Mouse (Mus musculus): ENCODE results near the gene Senp7. TPM values are rescaled to one million over a fixed set of nuclear protein-coding genes. Genes with fewer than 3 reads are reported as not detected.
"Not testable (repeated sequence)": the region's sequence is repeated elsewhere in the genome, so short reads cannot be mapped to it uniquely, and the experiment has no call there.

The Senp7 gene
- 24.6 and 27.2 TPM in 2 replicates for polyA plus RNA-seq (2015; fragmentation: Nextera tagmentation; extraction: Ambion mirVana)

- H3K27me3 ChIP-seq (ENCODE audit: insufficient read depth, low read length) = not testable (repeated sequence)
- no CpG with 5 or more reads among the region's 4 CpGs for WGBS
Observed at GRCm38 (mm10) chr16:56048038-56048437, at the start of gene Senp7. TSS of gene Senp7 (plus strand) at chr16:56048338.

GRCm38 (mm10) chr16:56006798-56007197 is 41.3 kb upstream of the Senp7 start:
- H3K9ac ChIP-seq (replicated peaks; ENCODE audit: low read length) = no peak overlapping the region
- 91% methylated on average over 11 of the region's 11 CpGs for WGBS

More at GRCm38 (mm10) chr16:56048038-56048437, at the start of gene Senp7:
- H3K27ac ChIP-seq (ENCODE audit: low read length); H3K9me3 ChIP-seq (ENCODE audit: low read length); H3K9ac ChIP-seq (replicated peaks; ENCODE audit: low read length); H3K36me3 ChIP-seq (ENCODE audit: insufficient read depth, low read length); H3K4me2 ChIP-seq (replicated peaks; ENCODE audit: low read depth, low read length); ATAC-seq (ENCODE audit: low FRiP score, low TSS enrichment); H3K4me3 ChIP-seq (ENCODE audit: low read length); H3K4me1 ChIP-seq (ENCODE audit: insufficient read depth, low read length): not testable (repeated sequence)

GRCm38 (mm10) chr16:56008862-56009261 is 39.3 kb upstream of the Senp7 start:
- no peak overlapping the region for H3K4me2 ChIP-seq (replicated peaks; ENCODE audit: low read depth, low read length)
- ATAC-seq (ENCODE audit: low FRiP score, low TSS enrichment) = no peak
- no peaks in the 10 kb centered on the region for H3K4me1 ChIP-seq (ENCODE audit: insufficient read depth, low read length)
- no peak overlapping the region for H3K27ac ChIP-seq (ENCODE audit: low read length)
- WGBS = 93% methylated on average over 1 of the region's 1 CpGs
- no peaks in the 10 kb centered on the region for H3K27me3 ChIP-seq (ENCODE audit: insufficient read depth, low read length)
- peaks cover 25% of the 10 kb centered on the region for H3K36me3 ChIP-seq (ENCODE audit: insufficient read depth, low read length)
- no peaks in the 10 kb centered on the region for H3K9me3 ChIP-seq (ENCODE audit: low read length)
- H3K4me3 ChIP-seq (ENCODE audit: low read length) = no peak overlapping the region
- H3K9ac ChIP-seq (replicated peaks; ENCODE audit: low read length) = no peak overlapping the region

More at GRCm38 (mm10) chr16:56006798-56007197, 41.3 kb upstream of the Senp7 start:
- no peak overlapping the region for H3K4me3 ChIP-seq (ENCODE audit: low read length)
- H3K9me3 ChIP-seq (ENCODE audit: low read length) = no peaks in the 10 kb centered on the region
- ATAC-seq (ENCODE audit: low FRiP score, low TSS enrichment) = no peak
- no peaks in the 10 kb centered on the region for H3K27me3 ChIP-seq (ENCODE audit: insufficient read depth, low read length)
- no peak overlapping the region for H3K4me2 ChIP-seq (replicated peaks; ENCODE audit: low read depth, low read length)
- H3K4me1 ChIP-seq (ENCODE audit: insufficient read depth, low read length) = no peaks in the 10 kb centered on the region
- peaks cover 28% of the 10 kb centered on the region for H3K36me3 ChIP-seq (ENCODE audit: insufficient read depth, low read length)
- H3K27ac ChIP-seq (ENCODE audit: low read length) = no peak overlapping the region

GRCm38 (mm10) chr16:56012789-56013743 is 35.1 kb upstream of the Senp7 start:
- no peak overlapping the region for H3K9ac ChIP-seq (replicated peaks; ENCODE audit: low read length)
- no peaks in the 10 kb centered on the region for H3K9me3 ChIP-seq (ENCODE audit: low read length)
- no peak overlapping the region for H3K27ac ChIP-seq (ENCODE audit: low read length)
- no peak overlapping the region for H3K4me3 ChIP-seq (ENCODE audit: low read length)
- no peaks in the 10 kb centered on the region for H3K27me3 ChIP-seq (ENCODE audit: insufficient read depth, low read length)
- no peak overlapping the region for H3K4me2 ChIP-seq (replicated peaks; ENCODE audit: low read depth, low read length)
- H3K4me1 ChIP-seq (ENCODE audit: insufficient read depth, low read length) = no peaks in the 10 kb centered on the region
- peaks cover 13% of the 10 kb centered on the region for H3K36me3 ChIP-seq (ENCODE audit: insufficient read depth, low read length)
- ATAC-seq (ENCODE audit: low FRiP score, low TSS enrichment) = peak; percentile 61; the same call in 1 of the 2 replicates
- 88% methylated on average over 10 of the region's 10 CpGs for WGBS

- 0 out of 2 replicates have a peak, but pooled peaks have one; percentile 31 for ATAC-seq (ENCODE audit: low FRiP score, low TSS enrichment)
- H3K36me3 ChIP-seq (ENCODE audit: insufficient read depth, low read length) = peaks cover 21% of the 10 kb centered on the region
- H3K9ac ChIP-seq (replicated peaks; ENCODE audit: low read length) = no peak overlapping the region
- H3K4me1 ChIP-seq (ENCODE audit: insufficient read depth, low read length) = no peaks in the 10 kb centered on the region
- no peaks in the 10 kb centered on the region for H3K27me3 ChIP-seq (ENCODE audit: insufficient read depth, low read length)
- H3K27ac ChIP-seq (ENCODE audit: low read length) = no peak overlapping the region
- no peak overlapping the region for H3K4me2 ChIP-seq (replicated peaks; ENCODE audit: low read depth, low read length)
- no peaks in the 10 kb centered on the region for H3K9me3 ChIP-seq (ENCODE audit: low read length)
- no peak overlapping the region for H3K4me3 ChIP-seq (ENCODE audit: low read length)
- 73% methylated on average over 7 of the region's 7 CpGs for WGBS
Observed at GRCm38 (mm10) chr16:56014076-56014475, 34.1 kb upstream of the Senp7 start.

GRCm38 (mm10) chr16:56019660-56020059 is 28.5 kb upstream of the Senp7 start:
- H3K9ac ChIP-seq (replicated peaks; ENCODE audit: low read length) = no peak overlapping the region
- 92% methylated on average over 7 of the region's 7 CpGs for WGBS

GRCm38 (mm10) chr16:56027854-56028629 is 20.1 kb upstream of the Senp7 start:
- H3K4me2 ChIP-seq (replicated peaks; ENCODE audit: low read depth, low read length) = peak overlapping the region; percentile 78
- no peak for ATAC-seq (ENCODE audit: low FRiP score, low TSS enrichment)
- H3K9ac ChIP-seq (replicated peaks; ENCODE audit: low read length) = peak overlapping the region; percentile 98
- H3K27ac ChIP-seq (ENCODE audit: low read length) = no peak overlapping the region
- H3K4me1 ChIP-seq (ENCODE audit: insufficient read depth, low read length) = peaks cover 15% of the 10 kb centered on the region
- H3K36me3 ChIP-seq (ENCODE audit: insufficient read depth, low read length) = peaks cover 23% of the 10 kb centered on the region
- peak overlapping the region; percentile 91 for H3K4me3 ChIP-seq (ENCODE audit: low read length)
- H3K9me3 ChIP-seq (ENCODE audit: low read length) = no peaks in the 10 kb centered on the region
- 29% methylated on average over 12 of the region's 12 CpGs for WGBS
- H3K27me3 ChIP-seq (ENCODE audit: insufficient read depth, low read length) = no peaks in the 10 kb centered on the region

More at GRCm38 (mm10) chr16:56019660-56020059, 28.5 kb upstream of the Senp7 start:
- no peak overlapping the region for H3K4me2 ChIP-seq (replicated peaks; ENCODE audit: low read depth, low read length)
- no peak overlapping the region for H3K27ac ChIP-seq (ENCODE audit: low read length)
- H3K9me3 ChIP-seq (ENCODE audit: low read length) = no peaks in the 10 kb centered on the region
- H3K36me3 ChIP-seq (ENCODE audit: insufficient read depth, low read length) = peaks cover 34% of the 10 kb centered on the region
- no peak overlapping the region for H3K4me3 ChIP-seq (ENCODE audit: low read length)
- ATAC-seq (ENCODE audit: low FRiP score, low TSS enrichment) = no peak
- H3K4me1 ChIP-seq (ENCODE audit: insufficient read depth, low read length) = no peaks in the 10 kb centered on the region
- no peaks in the 10 kb centered on the region for H3K27me3 ChIP-seq (ENCODE audit: insufficient read depth, low read length)

GRCm38 (mm10) chr16:56028722-56029551 is 19.2 kb upstream of the Senp7 start:
- Histone ChIP-seq H3K4me1 (ENCODE audit: insufficient read depth, low read length) (peaks cover 15% of the 10 kb centered on the region), H3K27ac (ENCODE audit: low read length) (peak overlapping the region; percentile 87), H3K9me3 (ENCODE audit: low read length) (no peaks in the 10 kb centered on the region), H3K4me3 (ENCODE audit: low read length) (peak overlapping the region; percentile 91), H3K27me3 (ENCODE audit: insufficient read depth, low read length) (no peaks in the 10 kb centered on the region), H3K9ac (replicated peaks; ENCODE audit: low read length) (peak overlapping the region; percentile 98), H3K36me3 (ENCODE audit: insufficient read depth, low read length) (peaks cover 29% of the 10 kb centered on the region), H3K4me2 (replicated peaks; ENCODE audit: low read depth, low read length) (peak overlapping the region; percentile 78)
- ATAC-seq (ENCODE audit: low FRiP score, low TSS enrichment) = peak; percentile 88
- under 1% methylated on average over 62 of the region's 62 CpGs for WGBS

GRCm38 (mm10) chr16:56029661-56030082 is 18.5 kb upstream of the Senp7 start, which contains the start of gene Pcnp:
TSS of gene Pcnp (minus strand) at chr16:56029739.
- Histone ChIP-seq H3K9ac (replicated peaks; ENCODE audit: low read length) (peak within 1 kb of the TSS; percentile 98), H3K4me2 (replicated peaks; ENCODE audit: low read depth, low read length) (peak within 1 kb of the TSS; percentile 78), H3K9me3 (ENCODE audit: low read length) (no peaks in the 10 kb centered on the region), H3K4me3 (ENCODE audit: low read length) (peak within 1 kb of the TSS; percentile 91), H3K27ac (ENCODE audit: low read length) (peak within 1 kb of the TSS; percentile 87), H3K27me3 (ENCODE audit: insufficient read depth, low read length) (no peaks in the 10 kb centered on the region), H3K4me1 (ENCODE audit: insufficient read depth, low read length) (peaks cover 15% of the 10 kb centered on the region), H3K36me3 (ENCODE audit: insufficient read depth, low read length) (peaks cover 31% of the 10 kb centered on the region)
- peak; percentile 99 for ATAC-seq (ENCODE audit: low FRiP score, low TSS enrichment)
- WGBS = under 1% methylated on average over 39 of the region's 39 CpGs
